Mouse (Mus musculus): ENCODE measurements around the gene Adamts12. TPM values are rescaled to one million over a fixed set of nuclear protein-coding genes. Genes with fewer than 3 reads are reported as not detected.
A peak's percentile ranks its signal among the peaks of the same experiment; 100 is the strongest.

The Adamts12 gene
- polyA plus RNA-seq, 1 experiment from 2014 or later = 0.88 TPM

GRCm38 (mm10) chr15:11165883-11166282 is 101.3 kb downstream of the Adamts12 start:
- no peak overlapping the region for H3K27ac ChIP-seq (ENCODE audit: low read depth, low read length)
- no peak overlapping the region for H3K4me3 ChIP-seq (ENCODE audit: low read depth, low read length)
- WGBS = 80% methylated on average over 3 of the region's 3 CpGs
- H3K4me2 ChIP-seq (ENCODE audit: low read length) = no peak overlapping the region
- H3K9ac ChIP-seq (ENCODE audit: low read length) = no peak overlapping the region
- no peak for DNase-seq (ENCODE audit: low spot score)
- no peaks in the 10 kb centered on the region for H3K4me1 ChIP-seq (ENCODE audit: control insufficient read depth, insufficient read depth, low read length)
- no peaks in the 10 kb centered on the region for H3K36me3 ChIP-seq (ENCODE audit: control insufficient read depth, insufficient read depth, low read length)
- H3K27me3 ChIP-seq (replicated peaks; ENCODE audit: control insufficient read depth, insufficient read depth, low read length) = no peaks in the 10 kb centered on the region
- no peak for ATAC-seq
- no peaks in the 10 kb centered on the region for H3K9me3 ChIP-seq (replicated peaks; ENCODE audit: control insufficient read depth, low read length)

GRCm38 (mm10) chr15:11173884-11174470 is 109.4 kb downstream of the Adamts12 start:
- Histone ChIP-seq H3K4me1 (ENCODE audit: control insufficient read depth, insufficient read depth, low read length) (no peaks in the 10 kb centered on the region), H3K27me3 (replicated peaks; ENCODE audit: control insufficient read depth, insufficient read depth, low read length) (no peaks in the 10 kb centered on the region), H3K36me3 (ENCODE audit: control insufficient read depth, insufficient read depth, low read length) (no peaks in the 10 kb centered on the region), H3K4me3 (ENCODE audit: low read depth, low read length) (no peak overlapping the region), H3K4me2 (ENCODE audit: low read length) (no peak overlapping the region), H3K9me3 (replicated peaks; ENCODE audit: control insufficient read depth, low read length) (no peaks in the 10 kb centered on the region), H3K9ac (ENCODE audit: low read length) (no peak overlapping the region), H3K27ac (ENCODE audit: low read depth, low read length) (no peak overlapping the region)
- WGBS = 97% methylated on average over 7 of the region's 7 CpGs
- no peak for ATAC-seq
- no peak for DNase-seq (ENCODE audit: low spot score)

GRCm38 (mm10) chr15:11174842-11175241 is 110.3 kb downstream of the Adamts12 start:
- Histone ChIP-seq H3K4me1 (ENCODE audit: control insufficient read depth, insufficient read depth, low read length) (no peaks in the 10 kb centered on the region), H3K4me3 (ENCODE audit: low read depth, low read length) (no peak overlapping the region), H3K4me2 (ENCODE audit: low read length) (no peak overlapping the region), H3K27me3 (replicated peaks; ENCODE audit: control insufficient read depth, insufficient read depth, low read length) (no peaks in the 10 kb centered on the region), H3K9me3 (replicated peaks; ENCODE audit: control insufficient read depth, low read length) (no peaks in the 10 kb centered on the region), H3K27ac (ENCODE audit: low read depth, low read length) (no peak overlapping the region), H3K36me3 (ENCODE audit: control insufficient read depth, insufficient read depth, low read length) (no peaks in the 10 kb centered on the region), H3K9ac (ENCODE audit: low read length) (no peak overlapping the region)
- ATAC-seq (no peak), DNase-seq (ENCODE audit: low spot score) (no peak)
- WGBS = 86% methylated on average over 13 of the region's 13 CpGs

- Histone ChIP-seq H3K9ac (ENCODE audit: low read length) (no peak overlapping the region), H3K27ac (ENCODE audit: low read depth, low read length) (no peak overlapping the region), H3K4me3 (ENCODE audit: low read depth, low read length) (no peak overlapping the region), H3K9me3 (replicated peaks; ENCODE audit: control insufficient read depth, low read length) (no peaks in the 10 kb centered on the region), H3K4me2 (ENCODE audit: low read length) (no peak overlapping the region), H3K36me3 (ENCODE audit: control insufficient read depth, insufficient read depth, low read length) (no peaks in the 10 kb centered on the region), H3K27me3 (replicated peaks; ENCODE audit: control insufficient read depth, insufficient read depth, low read length) (no peaks in the 10 kb centered on the region), H3K4me1 (ENCODE audit: control insufficient read depth, insufficient read depth, low read length) (no peaks in the 10 kb centered on the region)
- DNase-seq (ENCODE audit: low spot score) (peak; percentile 13), ATAC-seq (peak; percentile 46; the same call in 1 of the 2 replicates)
- 38% methylated on average over 9 of the region's 9 CpGs for WGBS
Observed at GRCm38 (mm10) chr15:11177448-11177847, 112.9 kb downstream of the Adamts12 start.

GRCm38 (mm10) chr15:11179751-11180169 is 115.2 kb downstream of the Adamts12 start:
- no peak overlapping the region for H3K4me2 ChIP-seq (ENCODE audit: low read length)
- no peak overlapping the region for H3K9ac ChIP-seq (ENCODE audit: low read length)
- DNase-seq (ENCODE audit: low spot score) = peak; percentile 9
- 54% methylated on average over 2 of the region's 2 CpGs for WGBS
- no peak overlapping the region for H3K4me3 ChIP-seq (ENCODE audit: low read depth, low read length)
- H3K9me3 ChIP-seq (replicated peaks; ENCODE audit: control insufficient read depth, low read length) = no peaks in the 10 kb centered on the region
- no peaks in the 10 kb centered on the region for H3K4me1 ChIP-seq (ENCODE audit: control insufficient read depth, insufficient read depth, low read length)
- ATAC-seq = 0 out of 2 replicates have a peak, but pooled peaks have one; percentile 26
- no peaks in the 10 kb centered on the region for H3K36me3 ChIP-seq (ENCODE audit: control insufficient read depth, insufficient read depth, low read length)
- H3K27me3 ChIP-seq (replicated peaks; ENCODE audit: control insufficient read depth, insufficient read depth, low read length) = no peaks in the 10 kb centered on the region
- H3K27ac ChIP-seq (ENCODE audit: low read depth, low read length) = no peak overlapping the region

- H3K4me1 ChIP-seq (ENCODE audit: control insufficient read depth, insufficient read depth, low read length) = no peaks in the 10 kb centered on the region
- no peak overlapping the region for H3K4me3 ChIP-seq (ENCODE audit: low read depth, low read length)
- no peaks in the 10 kb centered on the region for H3K27me3 ChIP-seq (replicated peaks; ENCODE audit: control insufficient read depth, insufficient read depth, low read length)
- H3K4me2 ChIP-seq (ENCODE audit: low read length) = no peak overlapping the region
- no peak overlapping the region for H3K9ac ChIP-seq (ENCODE audit: low read length)
- H3K36me3 ChIP-seq (ENCODE audit: control insufficient read depth, insufficient read depth, low read length) = no peaks in the 10 kb centered on the region
- no peaks in the 10 kb centered on the region for H3K9me3 ChIP-seq (replicated peaks; ENCODE audit: control insufficient read depth, low read length)
- WGBS = 77% methylated on average over 4 of the region's 4 CpGs
- H3K27ac ChIP-seq (ENCODE audit: low read depth, low read length) = no peak overlapping the region
- ATAC-seq (no peak), DNase-seq (ENCODE audit: low spot score) (no peak)
Observed at GRCm38 (mm10) chr15:11186711-11187110, 122.1 kb downstream of the Adamts12 start.

GRCm38 (mm10) chr15:11190447-11190846 is 125.9 kb downstream of the Adamts12 start:
- Histone ChIP-seq H3K4me2 (ENCODE audit: low read length) (no peak overlapping the region), H3K27me3 (replicated peaks; ENCODE audit: control insufficient read depth, insufficient read depth, low read length) (no peaks in the 10 kb centered on the region), H3K9me3 (replicated peaks; ENCODE audit: control insufficient read depth, low read length) (no peaks in the 10 kb centered on the region), H3K4me3 (ENCODE audit: low read depth, low read length) (no peak overlapping the region), H3K27ac (ENCODE audit: low read depth, low read length) (no peak overlapping the region), H3K4me1 (ENCODE audit: control insufficient read depth, insufficient read depth, low read length) (no peaks in the 10 kb centered on the region), H3K36me3 (ENCODE audit: control insufficient read depth, insufficient read depth, low read length) (no peaks in the 10 kb centered on the region), H3K9ac (ENCODE audit: low read length) (no peak overlapping the region)
- ATAC-seq = no peak
- no peak for DNase-seq (ENCODE audit: low spot score)
- 93% methylated on average over 4 of the region's 4 CpGs for WGBS

- DNase-seq (ENCODE audit: low spot score) (no peak), ATAC-seq (no peak)
- Histone ChIP-seq H3K9me3 (replicated peaks; ENCODE audit: control insufficient read depth, low read length) (no peaks in the 10 kb centered on the region), H3K27me3 (replicated peaks; ENCODE audit: control insufficient read depth, insufficient read depth, low read length) (no peaks in the 10 kb centered on the region), H3K9ac (ENCODE audit: low read length) (no peak overlapping the region), H3K36me3 (ENCODE audit: control insufficient read depth, insufficient read depth, low read length) (no peaks in the 10 kb centered on the region), H3K27ac (ENCODE audit: low read depth, low read length) (no peak overlapping the region), H3K4me3 (ENCODE audit: low read depth, low read length) (no peak overlapping the region), H3K4me2 (ENCODE audit: low read length) (no peak overlapping the region), H3K4me1 (ENCODE audit: control insufficient read depth, insufficient read depth, low read length) (no peaks in the 10 kb centered on the region)
- WGBS = 83% methylated on average over 2 of the region's 2 CpGs
Observed at GRCm38 (mm10) chr15:11192762-11193161, 128.2 kb downstream of the Adamts12 start.

GRCm38 (mm10) chr15:11197051-11197450 is 132.5 kb downstream of the Adamts12 start:
- Histone ChIP-seq H3K4me3 (ENCODE audit: low read depth, low read length) (no peak overlapping the region), H3K27ac (ENCODE audit: low read depth, low read length) (no peak overlapping the region), H3K4me2 (ENCODE audit: low read length) (no peak overlapping the region), H3K9me3 (replicated peaks; ENCODE audit: control insufficient read depth, low read length) (no peaks in the 10 kb centered on the region), H3K4me1 (ENCODE audit: control insufficient read depth, insufficient read depth, low read length) (no peaks in the 10 kb centered on the region), H3K36me3 (ENCODE audit: control insufficient read depth, insufficient read depth, low read length) (no peaks in the 10 kb centered on the region), H3K27me3 (replicated peaks; ENCODE audit: control insufficient read depth, insufficient read depth, low read length) (no peaks in the 10 kb centered on the region), H3K9ac (ENCODE audit: low read length) (no peak overlapping the region)
- DNase-seq (ENCODE audit: low spot score) = no peak
- WGBS = 82% methylated on average over 6 of the region's 6 CpGs
- ATAC-seq = no peak
